Mouse (Mus musculus) left cerebral cortex, adult 8-10 months (tissue): Measurements from ENCODE around the gene Cited1. TPM values are rescaled to one million over a fixed set of nuclear protein-coding genes. Genes with fewer than 3 reads are reported as not detected.
"Not testable (repeated sequence)": the region's sequence is repeated elsewhere in the genome, so short reads cannot be mapped to it uniquely, and the experiment has no call there.

ENCODE experiments used
- DNase-seq, 2 experiments: peaks; one replicate each; pipeline ENCODE4 v3.0.0; 2022; ENCODE audit warnings: low spot score in 2 of 2
- microRNA-seq, 2 experiments: library from miRNA; unstranded; fragments of <30 nt; microRNA quantifications; one replicate each; pipeline ENCODE4 v1.2.0; 2022
- total RNA-seq, 4 experiments: library from RNA; stranded (reverse); gene quantifications; 2 replicates each; pipeline ENCODE4 v1.2.4; 2022

The Cited1 gene
- 1 to 10 TPM; 2.8 to 4.0 (median 3.3) TPM for total RNA-seq

- DNase-seq: peak; percentile 20 to 36
These were observed at the start of gene Cited1 for GRCm38 (mm10) chrX:102251937-102252860. Gene Cited1, minus strand, starts transcription at chrX:102252181.

GRCm38 (mm10) chrX:102284889-102285288, 32.9 kb upstream of the Cited1 start:
- DNase-seq: no peak

DNA sequence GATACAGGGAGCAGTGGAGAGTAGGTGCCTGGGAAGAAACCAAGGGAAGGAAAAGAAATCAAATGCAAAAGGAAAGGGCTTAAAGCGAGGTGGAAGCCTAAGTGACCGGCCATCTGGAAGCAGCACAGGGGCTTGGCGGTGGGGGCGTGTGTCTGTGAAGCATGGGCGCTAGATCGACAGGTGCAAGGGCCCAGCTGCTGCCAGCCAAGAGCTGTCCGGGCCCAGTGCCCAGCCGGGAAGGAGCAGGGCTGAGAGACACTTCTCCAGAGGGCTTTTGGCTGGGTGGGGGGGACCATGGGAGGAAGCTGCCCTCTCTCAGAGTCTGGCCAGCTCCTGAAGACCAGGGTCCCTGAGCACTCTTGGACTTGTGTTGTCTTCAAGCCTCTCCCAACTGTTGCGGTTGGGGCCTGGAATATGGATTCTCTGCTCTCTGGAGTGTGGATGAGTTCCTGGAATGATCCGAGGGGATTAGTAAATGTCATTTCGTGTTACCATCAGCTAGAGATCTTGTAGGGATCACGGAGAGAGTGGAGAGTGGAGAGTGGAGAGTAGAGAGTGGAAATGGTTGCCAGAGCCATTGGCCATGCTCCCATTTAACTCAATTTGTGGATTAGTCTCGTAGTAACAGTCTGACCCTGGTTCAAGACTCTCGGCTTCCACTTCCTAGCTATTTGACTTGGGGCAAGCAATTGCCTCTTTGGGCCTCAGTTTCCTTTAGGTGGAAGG, 10.8 kb upstream of the Cited1 start:
- no peak for DNase-seq

GRCm38 (mm10) chrX:102259772-102260171, 7.8 kb upstream of the Cited1 start:
- DNase-seq: no peak

- peak in 1 of 2 experiments; percentile 7 for DNase-seq
These were observed 1.9 kb upstream of the Cited1 start for GRCm38 (mm10) chrX:102253892-102254291.

DNA sequence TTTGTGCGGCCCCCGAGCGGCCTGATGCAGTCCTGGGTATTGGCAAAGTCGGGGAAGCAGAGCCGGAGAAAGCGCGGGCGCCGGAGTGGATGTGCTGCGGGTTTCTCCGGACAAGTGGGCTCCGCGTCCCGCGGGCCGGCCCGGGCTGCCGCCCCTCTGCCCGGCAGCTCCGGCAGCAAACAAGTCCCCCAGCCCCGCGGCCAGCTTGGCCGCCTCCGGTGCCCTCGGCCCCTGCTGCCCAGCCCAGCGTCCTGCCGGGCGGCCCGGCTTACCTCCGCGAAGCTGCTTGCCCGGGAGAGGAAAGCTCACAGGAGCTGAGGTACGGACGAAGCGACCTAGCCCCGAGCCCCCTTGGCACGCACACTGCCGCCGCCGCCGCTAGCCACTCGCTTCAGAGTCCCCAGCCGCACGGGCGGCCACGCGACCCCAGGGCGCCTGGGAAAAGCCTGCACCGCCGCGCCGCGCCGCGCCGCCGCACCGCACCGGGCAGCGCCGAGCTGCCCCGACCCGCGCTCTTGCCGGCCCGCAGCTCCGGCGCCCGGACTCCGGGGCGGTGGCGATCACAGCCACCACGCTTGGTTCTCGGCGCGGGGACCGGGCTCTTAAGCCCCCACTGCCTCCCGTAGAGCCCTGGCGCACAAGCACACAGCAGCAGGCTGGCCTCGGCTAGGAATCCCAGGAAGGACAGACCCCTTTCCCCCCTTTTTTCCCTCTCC, 602 bp downstream of the Cited1 start:
- no peak for DNase-seq

GRCm38 (mm10) chrX:102250891-102251170, 1.1 kb downstream of the Cited1 start:
- DNase-seq: no peak

GRCm38 (mm10) chrX:102250150-102250890, 1.7 kb downstream of the Cited1 start:
- no peak for DNase-seq

- no peak for DNase-seq
These were observed 7.6 kb downstream of the Cited1 start for GRCm38 (mm10) chrX:102244334-102244733.

- peak in 1 of 2 experiments; percentile 2 for DNase-seq
These were observed 32.9 kb downstream of the Cited1 start for GRCm38 (mm10) chrX:102219126-102219525.

- DNase-seq: not testable (repeated sequence)
These were observed 36.6 kb downstream of the Cited1 start for GRCm38 (mm10) chrX:102215356-102215755.

Small RNA genes lying within 50 kb of the gene (microRNA-seq; reads per million reads assigned to microRNA genes)
- 0 reads per million in 2 experiments for gene Gm26318

Other genes with a start within 250 kb of the Cited1 start
- gene Rtl5, start 180.9 kb downstream of the Cited1 start, total RNA-seq: 10 to 100 TPM; 19.2 to 26.1 (median 23.6) TPM
- gene Pin4, start 132.7 kb downstream of the Cited1 start, total RNA-seq: 10 to 100 TPM; 10.8 to 34.9 (median 21.6) TPM
- under 1 TPM; 0.11 to 0.32 (median 0.21) TPM for gene Ercc6l, start 95.1 kb downstream of the Cited1 start, total RNA-seq
- 100 to 1,000 TPM; 466 to 552 (median 501) TPM for gene Rps4x, start 62.8 kb downstream of the Cited1 start, total RNA-seq